Mouse (Mus musculus): ENCODE results near the gene Stac. TPM values are rescaled to one million over a fixed set of nuclear protein-coding genes. Genes with fewer than 3 reads are reported as not detected.

Stac gene
- total RNA-seq, 1 experiment from 2014 or later, result 6.4 TPM

GRCm38 (mm10) chr9:111514586-111515473 lies 175.3 kb downstream of the Stac start:
- DNase-seq, result no peak
